Mouse (Mus musculus): ENCODE results near the gene Acads. TPM values are rescaled to one million over a fixed set of nuclear protein-coding genes. Genes with fewer than 3 reads are reported as not detected.
"Not testable (repeated sequence)": the region's sequence is repeated elsewhere in the genome, so short reads cannot be mapped to it uniquely, and the experiment has no call there.

Acads gene
- polyA plus RNA-seq, 1 experiment from 2014 or later = 58.6 TPM

DNA sequence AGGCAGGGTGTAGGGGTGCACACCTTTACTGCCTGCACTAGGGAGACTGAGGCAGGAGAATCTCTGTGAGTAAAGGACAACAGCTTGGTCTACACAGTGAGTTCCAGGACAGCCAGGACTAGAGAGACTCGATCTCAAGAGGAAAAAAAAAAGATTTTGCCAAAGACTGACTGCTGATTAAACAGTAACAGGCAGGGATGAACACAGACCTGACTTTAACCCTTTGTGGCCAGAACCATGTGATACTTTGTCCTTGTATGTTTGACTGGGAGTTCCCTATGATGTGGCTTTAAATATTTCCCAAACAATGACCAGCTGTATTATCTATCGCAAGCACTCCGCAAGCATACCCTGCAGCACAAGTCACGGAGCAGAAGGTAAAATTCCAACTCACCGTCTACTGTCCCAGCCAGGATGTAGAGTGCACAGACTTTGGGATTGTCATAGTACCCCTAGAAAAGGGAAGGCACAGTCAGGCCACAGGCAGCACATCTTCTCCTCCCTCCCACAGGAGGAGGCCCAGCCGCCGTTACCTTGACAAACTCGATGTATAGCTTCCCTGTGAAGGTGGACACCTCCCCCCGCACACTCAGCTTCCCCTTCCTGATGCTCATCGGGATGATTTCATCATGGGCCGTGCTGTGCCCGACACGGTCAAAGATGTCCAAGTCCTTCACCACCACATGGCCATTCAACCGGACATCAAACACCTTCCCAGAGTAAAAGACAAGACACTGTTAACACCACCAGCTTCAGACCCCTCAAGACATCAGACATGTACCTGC lies 30.7 kb upstream of the Acads start:
- DNase-seq (ENCODE audit: low spot score) = no peak

- not testable (repeated sequence) for DNase-seq (ENCODE audit: low spot score)
These were observed 29.7 kb upstream of the Acads start for GRCm38 (mm10) chr5:115148872-115149271.

GRCm38 (mm10) chr5:115148378-115148777 lies 29.2 kb upstream of the Acads start:
- DNase-seq (ENCODE audit: low spot score) = no peak

- DNase-seq (ENCODE audit: low spot score) = no peak
These were observed 28.2 kb upstream of the Acads start for GRCm38 (mm10) chr5:115147388-115147787.

GRCm38 (mm10) chr5:115146747-115147130 lies 27.6 kb upstream of the Acads start:
- DNase-seq (ENCODE audit: low spot score) = no peak

- no peak for DNase-seq (ENCODE audit: low spot score)
These were observed 27.0 kb upstream of the Acads start for GRCm38 (mm10) chr5:115145976-115146746.

DNA sequence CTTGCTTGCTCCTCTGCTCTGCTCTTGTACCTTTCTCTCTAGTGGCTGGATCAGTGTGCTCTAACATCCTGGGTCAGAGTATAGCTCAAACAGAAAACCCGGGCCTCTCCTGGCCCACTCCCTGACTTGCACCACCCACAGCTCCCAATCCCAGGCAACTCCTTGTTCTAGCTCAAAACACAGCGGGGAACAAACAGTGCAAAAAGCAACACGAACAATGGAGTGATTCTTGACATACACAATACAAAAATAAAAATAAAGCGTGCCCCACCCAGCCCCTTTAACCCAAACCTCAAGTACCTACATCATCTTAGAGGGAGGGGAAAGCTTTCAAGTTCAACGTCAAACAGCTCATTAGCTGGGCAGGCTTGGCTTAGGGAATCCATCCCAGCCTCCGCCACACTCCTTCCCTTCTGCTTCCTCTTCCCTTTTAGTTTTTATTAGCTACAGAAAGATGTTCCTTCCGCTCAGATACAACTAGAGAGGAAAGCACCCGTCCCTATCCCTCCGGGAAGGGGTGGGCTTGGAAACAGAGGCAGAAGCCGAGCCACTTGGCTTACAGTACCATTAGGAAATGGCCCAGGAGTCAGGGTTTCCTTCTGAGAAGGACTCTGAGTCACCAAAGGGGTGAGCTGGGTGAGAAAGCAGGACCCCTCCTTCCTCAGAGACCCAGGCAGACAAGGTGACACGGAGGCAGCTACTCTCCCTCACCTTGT lies 26.3 kb upstream of the Acads start:
- DNase-seq (ENCODE audit: low spot score) = no peak

GRCm38 (mm10) chr5:115144471-115144870 lies 25.3 kb upstream of the Acads start:
- no peak for DNase-seq (ENCODE audit: low spot score)

DNA sequence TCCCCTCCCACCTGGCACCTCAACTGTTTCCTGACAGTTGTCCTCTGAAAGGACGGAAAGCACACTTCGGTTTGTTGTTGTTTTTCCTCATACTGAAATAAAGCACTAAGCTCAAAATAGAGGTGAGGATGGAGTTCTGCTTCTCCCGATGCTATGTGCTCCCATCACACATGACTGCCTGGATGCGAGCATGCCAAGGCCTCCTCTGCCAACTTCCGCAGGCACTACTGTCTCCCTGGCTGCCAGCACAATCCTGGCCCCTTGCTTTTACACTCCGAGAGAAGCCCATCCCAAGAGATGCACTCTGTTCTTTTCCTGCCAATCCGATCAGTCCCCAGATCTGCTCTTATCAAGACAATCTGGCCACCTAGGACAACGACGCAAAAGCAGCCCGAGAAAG lies 24.4 kb upstream of the Acads start:
- DNase-seq (ENCODE audit: low spot score) = no peak

DNA sequence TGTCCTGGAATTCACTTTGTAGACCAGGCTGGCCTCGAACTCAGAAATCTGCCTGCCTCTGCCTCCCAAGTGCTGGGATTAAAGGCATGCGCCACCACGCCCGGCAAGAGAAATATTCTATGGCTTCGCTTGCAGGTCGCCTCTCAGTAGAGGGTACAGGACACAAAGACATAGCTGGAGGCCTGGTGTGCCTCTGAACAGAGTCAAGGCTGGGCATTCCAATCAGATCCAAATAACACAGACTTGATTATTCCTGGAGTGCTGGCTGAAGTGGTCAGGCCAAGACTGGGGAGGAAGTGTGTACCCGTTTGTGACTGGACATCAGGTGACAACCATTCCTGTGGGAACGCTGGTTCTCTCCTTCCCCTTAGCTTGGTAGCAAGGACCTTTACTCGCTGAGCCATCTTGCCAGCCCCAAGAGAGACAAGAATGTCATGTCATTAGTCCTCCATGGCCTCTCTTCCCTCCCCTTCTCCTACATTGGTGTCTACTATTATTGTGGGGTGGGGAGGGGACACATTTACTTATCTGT lies 23.1 kb upstream of the Acads start:
- DNase-seq (ENCODE audit: low spot score) = no peak

DNA sequence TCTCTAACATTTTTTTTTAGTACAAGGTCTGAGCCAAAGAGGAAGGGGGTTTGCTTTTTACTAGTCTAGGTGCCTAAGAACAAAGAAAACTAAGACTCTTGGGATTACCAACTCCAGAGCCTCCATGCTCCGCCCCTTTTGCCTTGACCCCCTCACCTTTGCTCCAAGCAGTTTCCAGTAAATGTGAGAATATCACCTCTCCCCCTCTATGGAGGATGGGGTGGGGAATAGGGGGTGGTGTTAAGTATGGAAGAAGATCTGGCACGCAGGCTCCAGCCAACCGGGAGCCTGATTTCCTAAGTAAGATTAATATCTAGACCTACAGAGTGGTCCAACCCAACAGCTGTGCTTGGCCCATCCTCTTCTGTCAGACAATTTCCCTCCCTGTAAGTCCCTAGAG lies 21.6 kb upstream of the Acads start:
- no peak for DNase-seq (ENCODE audit: low spot score)

DNA sequence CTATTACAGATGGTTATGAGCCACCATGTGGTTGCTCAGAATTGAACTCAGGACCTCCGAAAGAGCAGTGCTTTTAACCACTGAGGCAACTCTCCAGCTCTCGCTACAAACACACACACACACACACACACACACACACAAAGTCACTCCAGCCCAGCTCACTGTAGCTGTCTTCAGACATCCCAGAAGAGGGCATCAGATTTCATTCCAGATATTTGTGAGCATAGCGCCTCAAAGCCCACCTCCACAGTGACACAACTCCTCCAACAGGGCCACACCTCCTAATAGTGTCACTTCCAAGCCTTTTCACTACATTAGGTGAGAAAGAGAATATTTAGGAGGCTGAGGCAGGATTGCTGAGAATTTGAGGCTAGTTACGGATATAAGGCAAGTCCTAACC lies 20.0 kb upstream of the Acads start:
- DNase-seq (ENCODE audit: low spot score) = no peak

DNA sequence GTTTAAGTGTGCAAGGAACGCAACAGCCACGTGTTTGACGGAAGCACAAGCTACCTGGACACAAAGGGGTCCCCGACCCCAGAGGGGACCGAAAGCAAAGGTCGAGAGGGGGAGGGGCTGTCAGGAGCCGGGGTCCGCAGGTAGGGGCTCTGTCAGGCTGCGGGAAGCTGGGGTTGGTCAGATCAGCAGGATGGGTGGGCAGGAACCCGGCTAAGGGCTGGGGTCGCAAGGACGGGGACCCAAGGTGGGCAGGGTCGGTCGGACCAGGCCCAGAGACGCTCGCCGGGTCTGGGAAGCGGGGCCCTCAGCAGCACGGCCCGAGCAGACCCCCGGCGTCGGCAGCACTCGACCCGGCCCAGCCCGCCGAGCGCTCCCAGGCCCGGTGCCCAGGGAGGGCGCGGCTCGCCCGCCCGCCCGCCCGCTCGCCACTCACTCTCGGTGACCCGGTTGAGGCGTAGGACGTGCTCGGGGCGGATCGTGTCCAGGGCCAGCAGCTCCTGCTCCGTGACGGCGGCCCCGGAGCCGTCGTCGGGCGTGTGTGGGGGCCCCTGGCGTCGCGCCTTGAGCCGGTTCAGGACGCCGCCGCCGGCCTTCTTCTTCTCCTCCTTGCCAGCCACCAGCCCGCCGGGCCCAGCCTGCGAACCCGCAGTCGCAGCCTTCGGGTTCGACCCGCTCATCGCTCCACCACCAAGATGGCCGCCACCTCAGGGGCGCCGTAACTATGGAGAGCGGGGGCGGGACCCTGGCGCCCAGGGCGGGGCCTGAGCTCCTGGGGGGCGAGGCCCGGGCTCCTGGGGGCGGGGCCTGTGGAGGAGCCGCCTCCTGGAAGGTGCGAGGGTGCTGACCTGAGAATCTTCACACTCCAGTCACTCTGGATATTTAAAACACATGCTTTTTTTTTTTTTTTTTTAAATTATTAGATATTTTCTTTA lies 15.4 kb upstream of the Acads start, which contains the start of gene Unc119b:
Gene Unc119b (minus strand): TSS at position 742 of the 932 bp plus-strand sequence.
- DNase-seq (ENCODE audit: low spot score) = peak; percentile 88

DNA sequence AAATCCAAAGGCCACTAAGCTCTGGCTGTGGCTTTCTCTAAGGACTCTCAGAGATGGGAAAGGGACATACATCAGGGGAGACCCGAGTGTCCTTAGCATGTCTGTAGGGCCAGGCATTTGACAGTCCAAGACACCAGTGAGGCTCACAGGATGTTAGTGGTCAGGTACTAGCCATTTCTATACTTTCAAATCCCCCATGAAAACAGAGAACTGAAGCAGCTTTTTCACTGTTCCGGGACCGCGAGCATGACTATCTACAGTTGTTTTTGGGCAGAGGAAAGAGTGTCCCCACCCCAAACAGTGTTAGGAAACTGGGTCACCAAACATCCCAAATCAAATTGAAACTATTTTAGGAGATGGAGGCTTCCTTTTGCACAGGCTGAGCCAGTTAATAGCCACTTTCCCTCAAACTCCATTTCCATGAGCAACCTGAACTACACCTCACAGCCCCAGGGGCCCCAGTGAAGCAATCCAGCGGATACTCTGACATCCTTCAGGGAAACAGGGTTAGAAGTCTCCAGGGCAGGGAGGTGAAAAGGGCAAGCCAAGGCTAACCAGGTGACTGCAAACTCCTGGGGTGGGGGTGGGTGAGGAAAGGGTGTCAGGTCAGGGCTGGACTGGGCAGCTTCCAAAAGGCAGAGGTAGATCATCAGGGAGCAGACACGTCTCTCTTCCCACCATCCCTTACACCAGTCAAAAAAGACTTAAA lies 14.4 kb upstream of the Acads start:
- DNase-seq (ENCODE audit: low spot score) = no peak

DNA sequence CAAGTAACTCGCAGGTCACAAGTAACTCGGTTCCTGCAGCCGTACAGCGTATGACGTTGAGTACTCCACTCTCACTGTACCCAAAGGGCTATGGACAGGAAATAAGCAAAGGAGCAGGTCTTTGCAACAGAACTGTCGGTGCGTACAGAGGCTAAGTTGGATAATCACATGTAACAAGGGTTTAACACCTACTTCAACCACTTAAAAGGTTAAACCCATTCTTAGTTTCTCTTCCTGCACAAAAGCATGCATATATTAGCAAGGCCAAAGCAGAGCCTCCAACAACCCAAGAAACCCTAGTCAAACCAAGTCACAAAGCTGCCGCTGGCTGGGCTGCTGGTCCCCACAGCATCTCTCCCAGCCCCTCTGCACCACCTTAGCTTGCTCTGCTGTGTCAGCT lies 13.3 kb upstream of the Acads start:
- DNase-seq (ENCODE audit: low spot score) = no peak

- no peak for DNase-seq (ENCODE audit: low spot score)
These were observed 10.2 kb upstream of the Acads start for GRCm38 (mm10) chr5:115129328-115129727.

DNA sequence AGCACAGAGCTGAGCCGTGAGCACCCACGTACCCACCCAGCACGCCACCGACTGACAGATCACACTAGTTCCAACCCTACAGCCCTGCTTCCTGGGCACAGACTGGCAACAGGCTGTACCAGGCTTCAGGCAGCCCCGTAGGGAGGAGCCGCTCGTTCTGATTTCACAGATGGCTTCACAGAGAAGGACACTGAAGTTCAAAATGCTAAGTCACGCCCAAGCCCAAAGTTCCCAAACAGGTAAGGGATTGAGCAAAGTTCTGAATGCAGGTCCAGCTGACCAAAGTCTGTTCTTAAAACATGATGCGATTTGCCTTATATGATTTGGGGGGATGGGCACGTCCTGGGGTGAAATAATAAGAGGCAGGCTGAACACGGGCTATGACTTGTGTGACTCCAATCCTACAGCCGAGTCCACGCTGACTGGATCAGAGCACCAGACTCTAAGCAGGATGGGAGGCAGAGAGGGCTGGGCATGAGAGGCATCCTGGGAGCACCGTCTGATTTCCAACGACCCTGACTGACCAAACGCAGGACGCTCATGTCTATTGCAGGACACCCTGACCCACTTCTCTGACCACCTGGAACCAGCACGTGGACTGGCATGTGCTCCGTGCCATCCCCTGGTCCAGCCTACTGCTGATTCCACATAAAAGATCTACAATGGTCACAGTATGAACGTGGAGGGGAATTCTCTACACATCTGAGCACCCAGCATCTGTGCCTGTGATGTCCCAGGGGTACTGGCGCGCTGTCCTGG lies 8.5 kb upstream of the Acads start:
- DNase-seq (ENCODE audit: low spot score) = no peak

DNA sequence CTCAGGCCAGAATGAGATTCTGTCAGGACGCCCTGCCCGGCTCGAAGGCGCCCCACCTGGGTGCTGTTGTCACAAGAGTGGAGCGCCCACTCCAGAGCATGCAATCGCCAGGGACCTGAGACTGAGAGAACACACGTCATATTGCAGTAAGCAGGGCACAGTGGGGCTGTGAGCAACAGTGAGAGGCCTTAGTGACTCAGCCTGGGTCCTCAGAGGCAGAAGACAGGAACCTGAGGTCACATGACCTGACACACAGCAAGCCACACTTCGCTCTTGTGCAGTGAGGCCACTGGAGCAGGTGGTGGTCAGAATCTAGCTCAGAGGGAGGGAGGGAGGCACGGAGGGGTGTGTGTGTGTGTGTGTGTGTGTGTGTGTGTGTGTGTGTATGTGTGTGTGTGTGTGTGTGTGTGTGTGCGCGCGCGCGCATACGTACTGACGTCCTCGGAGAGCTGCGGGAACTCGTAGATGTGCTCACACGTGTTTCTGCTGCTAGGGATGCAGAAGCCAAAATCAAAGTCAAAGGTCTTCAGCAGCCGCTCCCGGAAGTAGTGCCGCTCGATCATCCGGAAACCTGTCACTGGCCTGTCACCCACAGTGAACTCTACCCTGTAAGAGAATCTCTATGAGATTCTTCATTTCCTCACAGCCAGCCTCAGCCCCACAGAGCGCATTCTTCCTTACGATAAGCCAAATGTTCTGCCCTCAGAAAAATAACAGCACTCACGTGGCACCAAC lies 7.6 kb upstream of the Acads start:
- no peak for DNase-seq (ENCODE audit: low spot score)

All from thymus, postnatal 0 days (tissue).